Mouse (Mus musculus): ENCODE measurements around the gene Smarca4. TPM values are rescaled to one million over a fixed set of nuclear protein-coding genes. Genes with fewer than 3 reads are reported as not detected.

Smarca4 gene
- 84.4 TPM for total RNA-seq (2023)

DNA sequence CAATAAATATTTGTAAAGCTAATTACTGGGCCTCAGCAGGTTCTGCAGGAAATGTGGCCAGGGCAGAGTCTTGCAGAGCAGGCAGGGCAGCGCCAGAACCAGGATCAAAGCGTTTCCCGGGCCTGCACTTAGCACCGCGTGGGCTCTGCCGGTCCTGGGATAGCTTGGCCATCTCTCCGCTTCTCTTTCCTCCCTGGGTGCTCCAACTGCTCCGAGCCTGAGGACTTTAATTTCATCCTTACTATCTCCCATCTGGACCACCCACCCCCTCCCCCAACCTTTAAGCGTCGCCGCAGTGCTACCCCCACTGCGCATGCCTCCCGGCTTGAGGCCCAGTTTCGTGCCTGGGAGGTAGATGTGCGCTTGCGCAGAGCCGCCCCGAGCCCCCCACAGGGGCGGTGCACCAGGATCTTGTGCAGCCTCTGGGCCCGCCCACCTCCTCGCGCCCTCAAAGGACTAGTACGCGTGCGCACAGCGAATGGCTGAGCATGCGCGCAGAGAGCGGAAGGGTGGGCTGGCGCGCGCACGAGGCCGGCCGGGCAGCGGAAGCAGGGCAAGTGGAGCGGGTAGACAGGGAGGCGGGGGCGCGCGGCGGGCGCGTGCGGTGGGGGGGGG, at the start of gene Smarca4:
TSS of gene Smarca4 (plus strand) at position 553 of the 615 bp plus-strand sequence.

DNA sequence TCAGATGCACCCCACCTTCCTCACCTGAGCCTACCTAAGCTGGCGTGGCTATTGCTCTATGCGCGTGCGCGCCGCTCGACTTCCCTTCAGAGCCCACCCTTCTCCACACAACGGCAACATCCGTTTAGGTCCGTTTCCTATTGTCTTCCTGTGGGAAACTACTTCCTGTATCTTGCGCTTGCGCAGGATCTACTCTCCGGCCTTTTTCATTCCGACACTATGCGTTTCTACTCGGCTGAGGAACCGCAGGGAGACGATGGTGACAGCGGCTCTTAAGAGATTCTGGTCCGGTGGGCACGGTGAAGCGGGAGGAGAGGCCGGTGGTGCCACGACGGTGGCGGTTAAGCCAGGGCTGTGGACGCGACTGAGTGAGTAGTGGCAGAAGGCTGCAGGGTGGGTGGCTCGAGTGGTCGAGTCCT, 23.3 kb upstream of the Smarca4 start, which contains the start of the genes Timm29 and Yipf2:
TSS of gene Timm29 (plus strand) at position 20 of the 419 bp plus-strand sequence.
TSS of gene Yipf2 (minus strand) at position 126 of the 419 bp plus-strand sequence.

DNA sequence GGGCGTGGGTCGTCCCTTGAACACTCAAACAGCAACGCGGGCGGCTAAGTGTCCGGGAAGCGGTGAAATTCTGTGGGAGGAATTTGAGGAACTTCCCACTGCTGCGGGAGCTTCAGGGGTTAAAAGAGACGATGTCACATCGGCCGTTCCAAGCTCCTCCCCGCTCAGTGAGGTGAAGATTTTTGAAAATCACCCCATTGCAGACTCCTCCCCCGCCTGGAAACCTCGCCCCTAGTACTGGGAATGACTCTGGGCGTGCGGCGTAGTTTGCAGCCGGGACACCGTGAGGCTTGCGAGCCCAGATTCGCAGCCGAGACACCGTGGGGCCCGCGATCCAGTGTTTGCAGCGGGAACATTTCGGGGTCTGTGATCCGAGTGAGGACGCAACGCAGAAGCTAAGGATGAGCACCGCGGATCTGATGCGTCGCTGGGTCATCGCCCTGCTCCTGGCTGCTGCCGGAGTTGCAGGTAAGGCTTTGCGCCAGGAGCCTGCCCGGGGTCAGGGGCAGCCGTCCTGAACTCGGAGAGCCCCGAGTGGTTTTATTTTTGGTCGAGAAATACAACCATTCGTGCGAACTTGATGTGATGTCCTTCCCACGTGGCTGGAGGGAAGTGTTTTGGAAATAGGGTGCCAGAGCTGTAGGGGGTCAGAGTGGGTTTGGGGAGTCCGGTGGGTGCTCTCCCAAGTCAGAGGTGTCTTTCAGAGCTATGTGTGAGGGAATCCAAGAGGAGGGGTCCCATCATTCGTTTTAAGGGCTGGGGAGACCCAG, 107.6 kb downstream of the Smarca4 start, which contains the start of gene Ldlr:
TSS of gene Ldlr (plus strand) at position 107 of the 770 bp plus-strand sequence.

Other genes starting within 250 kb of the Smarca4 start
- gene Ilf3, start 248.3 kb upstream of the Smarca4 start, total RNA-seq (2023), result 138 TPM
- gene Qtrt1, start 204.3 kb upstream of the Smarca4 start, total RNA-seq (2023), result 65.5 TPM
- gene Dnm2, start 191.3 kb upstream of the Smarca4 start, total RNA-seq (2023), result 360 TPM
- 0.64 TPM for gene Tmed1, start 105.9 kb upstream of the Smarca4 start, total RNA-seq (2023)
- gene AB124611, start 90.0 kb upstream of the Smarca4 start, total RNA-seq (2023), result 62.5 TPM
- gene Carm1, start 69.3 kb upstream of the Smarca4 start, total RNA-seq (2023), result 66.6 TPM
- 29.4 TPM for gene Timm29, start 23.4 kb upstream of the Smarca4 start, total RNA-seq (2023)
- 8.4 TPM for gene Yipf2, start 23.3 kb upstream of the Smarca4 start, total RNA-seq (2023)
- 45.3 TPM for gene Ldlr, start 107.3 kb downstream of the Smarca4 start, total RNA-seq (2023)
- 1.6 TPM for gene Spc24, start 144.1 kb downstream of the Smarca4 start, total RNA-seq (2023)
- gene Kank2, start 182.6 kb downstream of the Smarca4 start, total RNA-seq (2023), result not detected
- not detected for gene Angptl8, start 219.3 kb downstream of the Smarca4 start, total RNA-seq (2023)
- gene Dock6, start 236.5 kb downstream of the Smarca4 start, total RNA-seq (2023), result 6.3 TPM

Data from CD4-positive naive resting alpha-beta T cell, adult 76 days (primary cell).